Mouse (Mus musculus) B cell, adult 2 months (primary cell): ENCODE measurements around the gene Tmtc1.

Source experiments
- DNase-seq, 2 experiments: peaks; one replicate each; pipeline ENCODE4 v3.0.0; 2022

The Tmtc1 gene

GRCm38 (mm10) chr6:148420387-148420786 lies 23.8 kb downstream of the Tmtc1 start:
- no peak for DNase-seq

GRCm38 (mm10) chr6:148416597-148416996 lies 27.6 kb downstream of the Tmtc1 start:
- DNase-seq, result no peak

- DNase-seq, result peak; percentile 9 to 13
These were observed 30.6 kb downstream of the Tmtc1 start for GRCm38 (mm10) chr6:148413638-148414037.

- DNase-seq, result no peak
These were observed 37.2 kb downstream of the Tmtc1 start for GRCm38 (mm10) chr6:148406792-148407490.

GRCm38 (mm10) chr6:148405599-148405998 lies 38.6 kb downstream of the Tmtc1 start:
- DNase-seq, result no peak

- no peak for DNase-seq
These were observed 39.7 kb downstream of the Tmtc1 start for GRCm38 (mm10) chr6:148404500-148404899.

GRCm38 (mm10) chr6:148403761-148404160 lies 40.4 kb downstream of the Tmtc1 start:
- DNase-seq, result no peak

GRCm38 (mm10) chr6:148401031-148401430 lies 43.2 kb downstream of the Tmtc1 start:
- no peak for DNase-seq

- no peak for DNase-seq
These were observed 44.6 kb downstream of the Tmtc1 start for GRCm38 (mm10) chr6:148399541-148399940.

GRCm38 (mm10) chr6:148398888-148399287 lies 45.3 kb downstream of the Tmtc1 start:
- DNase-seq, result no peak

GRCm38 (mm10) chr6:148397270-148397669 lies 46.9 kb downstream of the Tmtc1 start:
- no peak for DNase-seq

- DNase-seq, result no peak
These were observed 48.9 kb downstream of the Tmtc1 start for GRCm38 (mm10) chr6:148395272-148395671.

- no peak for DNase-seq
These were observed 49.9 kb downstream of the Tmtc1 start for GRCm38 (mm10) chr6:148394294-148394693.

- DNase-seq, result no peak
These were observed 52.0 kb downstream of the Tmtc1 start for GRCm38 (mm10) chr6:148392147-148392546.

GRCm38 (mm10) chr6:148391286-148391685 lies 52.9 kb downstream of the Tmtc1 start:
- no peak for DNase-seq

GRCm38 (mm10) chr6:148390630-148391276 lies 53.4 kb downstream of the Tmtc1 start:
- DNase-seq, result no peak

- DNase-seq, result no peak
These were observed 56.2 kb downstream of the Tmtc1 start for GRCm38 (mm10) chr6:148387990-148388389.

- DNase-seq, result no peak
These were observed 59.9 kb downstream of the Tmtc1 start for GRCm38 (mm10) chr6:148384111-148384895.

GRCm38 (mm10) chr6:148381163-148381782 lies 62.9 kb downstream of the Tmtc1 start:
- no peak for DNase-seq

GRCm38 (mm10) chr6:148375618-148376209 lies 68.5 kb downstream of the Tmtc1 start:
- no peak for DNase-seq

- no peak for DNase-seq
These were observed 69.2 kb downstream of the Tmtc1 start for GRCm38 (mm10) chr6:148375015-148375414.

- DNase-seq, result no peak
These were observed 70.7 kb downstream of the Tmtc1 start for GRCm38 (mm10) chr6:148373444-148373843.

- peak; percentile 3 to 11 for DNase-seq
These were observed 73.0 kb downstream of the Tmtc1 start for GRCm38 (mm10) chr6:148371223-148371622.
